Mouse (Mus musculus): ENCODE measurements around the gene Pitpnb. TPM values are rescaled to one million over a fixed set of nuclear protein-coding genes. Genes with fewer than 3 reads are reported as not detected.

Pitpnb gene
- polyA plus RNA-seq, 1 experiment, result 25.4 TPM

- peak overlapping the region; percentile 2 for H3K4me3 ChIP-seq (ENCODE audit: control insufficient read depth, low read depth, low read length)
- TF ChIP-seq CTCF (IDR thresholded peaks at IDR 0.05; ENCODE audit: control insufficient read depth, insufficient read depth, insufficient replicate concordance, low read depth, low read length), result no peak
- no peak for TF ChIP-seq POLR2A (IDR thresholded peaks at IDR 0.05; ENCODE audit: control insufficient read depth, low read depth, low read length)
- H3K4me1 ChIP-seq (ENCODE audit: control insufficient read depth, insufficient read depth, low read length), result peaks cover 21% of the 10 kb centered on the region
- no peak overlapping the region for H3K27ac ChIP-seq (ENCODE audit: control insufficient read depth, insufficient read depth, low read depth, low read length)
- H3K27me3 ChIP-seq (ENCODE audit: control insufficient read depth, insufficient read depth, low read length), result no peaks in the 10 kb centered on the region
- no peaks in the 10 kb centered on the region for H3K36me3 ChIP-seq (ENCODE audit: control insufficient read depth, insufficient read depth, low read length)
Observed at GRCm38 (mm10) chr5:111418202-111419120, 87.9 kb downstream of the Pitpnb start.

GRCm38 (mm10) chr5:111419121-111419881 is 88.7 kb downstream of the Pitpnb start:
- no peak for TF ChIP-seq CTCF (IDR thresholded peaks at IDR 0.05; ENCODE audit: control insufficient read depth, insufficient read depth, insufficient replicate concordance, low read depth, low read length)
- no peak for TF ChIP-seq POLR2A (IDR thresholded peaks at IDR 0.05; ENCODE audit: control insufficient read depth, low read depth, low read length)
- Histone ChIP-seq H3K27ac (ENCODE audit: control insufficient read depth, insufficient read depth, low read depth, low read length) (no peak overlapping the region), H3K4me3 (ENCODE audit: control insufficient read depth, low read depth, low read length) (no peak overlapping the region), H3K4me1 (ENCODE audit: control insufficient read depth, insufficient read depth, low read length) (peaks cover 21% of the 10 kb centered on the region), H3K36me3 (ENCODE audit: control insufficient read depth, insufficient read depth, low read length) (no peaks in the 10 kb centered on the region), H3K27me3 (ENCODE audit: control insufficient read depth, insufficient read depth, low read length) (no peaks in the 10 kb centered on the region)

GRCm38 (mm10) chr5:111420011-111420691 is 89.6 kb downstream of the Pitpnb start:
- no peaks in the 10 kb centered on the region for H3K36me3 ChIP-seq (ENCODE audit: control insufficient read depth, insufficient read depth, low read length)
- H3K4me1 ChIP-seq (ENCODE audit: control insufficient read depth, insufficient read depth, low read length), result peaks cover 21% of the 10 kb centered on the region

GRCm38 (mm10) chr5:111420896-111421295 is 90.3 kb downstream of the Pitpnb start:
- Histone ChIP-seq H3K36me3 (ENCODE audit: control insufficient read depth, insufficient read depth, low read length) (no peaks in the 10 kb centered on the region), H3K27ac (ENCODE audit: control insufficient read depth, insufficient read depth, low read depth, low read length) (no peak overlapping the region), H3K4me3 (ENCODE audit: control insufficient read depth, low read depth, low read length) (no peak overlapping the region), H3K4me1 (ENCODE audit: control insufficient read depth, insufficient read depth, low read length) (peaks cover 21% of the 10 kb centered on the region), H3K27me3 (ENCODE audit: control insufficient read depth, insufficient read depth, low read length) (no peaks in the 10 kb centered on the region)
- no peak for TF ChIP-seq CTCF (IDR thresholded peaks at IDR 0.05; ENCODE audit: control insufficient read depth, insufficient read depth, insufficient replicate concordance, low read depth, low read length)
- no peak for TF ChIP-seq POLR2A (IDR thresholded peaks at IDR 0.05; ENCODE audit: control insufficient read depth, low read depth, low read length)

More at GRCm38 (mm10) chr5:111420011-111420691, 89.6 kb downstream of the Pitpnb start:
- Histone ChIP-seq H3K27me3 (ENCODE audit: control insufficient read depth, insufficient read depth, low read length) (no peaks in the 10 kb centered on the region), H3K27ac (ENCODE audit: control insufficient read depth, insufficient read depth, low read depth, low read length) (no peak overlapping the region), H3K4me3 (ENCODE audit: control insufficient read depth, low read depth, low read length) (no peak overlapping the region)
- no peak for TF ChIP-seq POLR2A (IDR thresholded peaks at IDR 0.05; ENCODE audit: control insufficient read depth, low read depth, low read length)
- no peak for TF ChIP-seq CTCF (IDR thresholded peaks at IDR 0.05; ENCODE audit: control insufficient read depth, insufficient read depth, insufficient replicate concordance, low read depth, low read length)

DNA sequence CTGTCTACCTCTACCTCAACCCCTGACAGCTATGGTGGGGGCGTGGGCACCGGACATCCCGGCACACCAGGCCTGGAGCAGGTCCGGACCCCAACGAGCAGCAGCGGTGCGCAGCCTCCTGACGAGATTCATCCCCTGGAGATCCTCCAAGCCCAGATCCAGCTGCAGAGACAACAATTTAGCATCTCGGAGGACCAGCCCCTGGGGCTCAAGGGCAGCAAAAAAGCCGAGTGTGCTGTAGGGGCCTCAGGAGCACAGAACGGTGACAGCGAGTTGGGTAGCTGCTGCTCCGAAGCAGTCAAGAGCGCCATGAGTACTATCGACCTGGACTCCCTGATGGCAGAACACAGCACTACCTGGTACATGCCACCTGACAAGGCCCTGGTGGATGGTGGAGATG is 90.9 kb downstream of the Pitpnb start:
- Histone ChIP-seq H3K27ac (ENCODE audit: control insufficient read depth, insufficient read depth, low read depth, low read length) (no peak overlapping the region), H3K4me1 (ENCODE audit: control insufficient read depth, insufficient read depth, low read length) (peaks cover 21% of the 10 kb centered on the region), H3K27me3 (ENCODE audit: control insufficient read depth, insufficient read depth, low read length) (no peaks in the 10 kb centered on the region), H3K4me3 (ENCODE audit: control insufficient read depth, low read depth, low read length) (no peak overlapping the region), H3K36me3 (ENCODE audit: control insufficient read depth, insufficient read depth, low read length) (no peaks in the 10 kb centered on the region)
- TF ChIP-seq POLR2A (IDR thresholded peaks at IDR 0.05; ENCODE audit: control insufficient read depth, low read depth, low read length), result no peak
- no peak for TF ChIP-seq CTCF (IDR thresholded peaks at IDR 0.05; ENCODE audit: control insufficient read depth, insufficient read depth, insufficient replicate concordance, low read depth, low read length)

DNA sequence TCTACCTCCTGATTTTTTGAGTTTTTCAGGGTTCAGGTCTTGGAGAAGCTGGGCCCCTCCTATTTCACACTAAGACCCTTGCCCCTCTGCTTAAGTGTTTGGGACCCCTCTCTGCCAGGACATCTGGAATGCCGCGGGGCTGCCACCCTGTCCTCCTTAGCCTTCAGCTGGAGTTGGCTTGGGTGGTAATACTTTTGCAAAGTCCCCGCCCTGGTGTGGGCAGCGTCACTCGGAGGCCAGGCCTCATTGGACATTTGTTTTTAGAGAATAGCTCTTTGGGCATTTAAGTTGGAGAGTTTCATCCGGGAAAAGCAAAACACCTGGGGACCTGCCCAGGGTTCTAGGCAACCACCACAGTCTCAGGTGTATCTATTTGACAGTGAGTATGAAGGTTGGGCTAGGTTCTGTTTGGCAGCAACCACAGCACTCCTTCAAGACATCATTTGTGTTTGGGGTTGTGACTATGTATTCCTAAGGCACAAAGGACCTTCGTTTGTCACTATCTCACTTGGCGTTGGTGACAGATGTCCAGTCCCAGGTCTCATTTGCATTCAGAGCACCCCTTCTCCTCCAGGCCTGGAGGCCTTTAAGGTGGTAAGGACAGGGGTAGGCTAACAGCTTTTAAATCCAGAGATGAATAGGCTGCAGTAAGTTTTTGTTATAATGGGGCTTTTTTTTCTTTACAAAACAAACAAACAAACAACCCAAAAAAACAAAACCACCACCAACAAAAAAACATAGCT is 91.7 kb downstream of the Pitpnb start:
- Histone ChIP-seq H3K27me3 (ENCODE audit: control insufficient read depth, insufficient read depth, low read length) (no peaks in the 10 kb centered on the region), H3K27ac (ENCODE audit: control insufficient read depth, insufficient read depth, low read depth, low read length) (no peak overlapping the region), H3K4me3 (ENCODE audit: control insufficient read depth, low read depth, low read length) (no peak overlapping the region), H3K36me3 (ENCODE audit: control insufficient read depth, insufficient read depth, low read length) (no peaks in the 10 kb centered on the region), H3K4me1 (ENCODE audit: control insufficient read depth, insufficient read depth, low read length) (peaks cover 21% of the 10 kb centered on the region)
- TF ChIP-seq CTCF (IDR thresholded peaks at IDR 0.05; ENCODE audit: control insufficient read depth, insufficient read depth, insufficient replicate concordance, low read depth, low read length), result no peak
- TF ChIP-seq POLR2A (IDR thresholded peaks at IDR 0.05; ENCODE audit: control insufficient read depth, low read depth, low read length), result no peak
